Mouse (Mus musculus) CD4-positive, CD25-positive, alpha-beta regulatory T cell, adult 2 months (primary cell): ENCODE results near the gene Olfr692.
"Not testable (repeated sequence)": the region's sequence is repeated elsewhere in the genome, so short reads cannot be mapped to it uniquely, and the experiment has no call there.

Experiments used
- DNase-seq: peaks from one replicate; pipeline ENCODE4 v3.0.0-alpha.2; 2012; ENCODE audit warnings: low read depth, low spot score

Olfr692 gene

DNA sequence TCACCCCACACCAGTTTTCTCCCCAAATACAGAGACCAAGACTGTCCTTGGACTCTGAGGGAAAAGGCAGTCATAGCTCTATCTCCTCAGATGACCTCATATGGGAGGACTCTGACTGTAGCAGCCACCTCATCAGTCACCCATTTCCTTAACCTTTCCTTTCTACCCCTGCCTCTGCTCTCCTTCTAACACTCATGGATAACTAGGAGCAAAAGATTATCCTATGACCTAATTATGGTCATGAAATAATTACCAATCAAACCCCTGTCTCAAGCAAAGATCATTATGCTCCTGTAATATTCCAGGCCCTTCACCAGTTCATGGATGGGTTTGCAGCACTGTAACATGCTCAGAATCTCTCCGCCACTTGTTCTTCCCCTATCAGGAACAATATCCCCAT is at the start of gene Olfr692:
Gene Olfr692, plus strand, starts transcription at position 301 of the 400 bp plus-strand sequence.
- no peak for DNase-seq

DNA sequence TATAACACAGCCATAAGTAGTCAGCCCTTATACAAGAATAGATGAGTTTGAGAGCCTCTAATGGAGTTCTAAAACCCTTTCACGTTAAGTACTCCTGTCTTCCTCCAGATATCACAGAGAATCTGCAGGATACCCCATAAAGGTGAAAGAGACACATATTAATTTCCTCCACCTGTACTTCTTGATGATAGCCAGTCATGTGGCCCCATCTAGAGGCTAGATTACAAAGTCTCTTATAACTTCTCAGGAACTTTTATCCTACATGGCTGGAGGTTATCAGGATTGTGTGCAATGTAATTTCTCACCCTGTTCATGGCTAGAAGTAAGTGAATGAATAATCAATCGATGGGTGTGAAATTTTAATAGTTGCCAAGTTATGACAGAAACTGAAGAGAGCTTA is 42.7 kb upstream of the Olfr692 start:
- DNase-seq = no peak

DNA sequence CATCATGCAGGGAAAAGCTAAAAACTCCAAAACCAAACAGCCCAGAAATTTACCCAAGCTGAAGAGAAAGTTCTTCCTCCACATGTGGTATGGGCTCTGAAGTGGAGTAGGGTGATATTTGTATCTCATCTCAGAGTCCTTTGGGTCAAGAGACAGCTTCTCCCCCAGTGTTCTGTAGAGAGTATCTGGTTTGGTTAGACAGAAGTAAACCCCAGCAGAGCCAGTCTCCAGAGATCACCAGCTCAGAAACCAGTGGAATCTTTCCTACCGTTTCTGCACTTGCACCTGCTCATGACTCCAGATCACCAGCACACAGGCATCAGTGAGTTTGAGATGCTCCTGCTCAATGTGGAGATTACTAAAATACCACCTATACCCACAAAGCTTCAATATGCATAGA is 34.0 kb upstream of the Olfr692 start, which contains the start of gene Olfr690:
Gene Olfr690, minus strand, starts transcription at position 101 of the 400 bp plus-strand sequence.
- no peak for DNase-seq

DNA sequence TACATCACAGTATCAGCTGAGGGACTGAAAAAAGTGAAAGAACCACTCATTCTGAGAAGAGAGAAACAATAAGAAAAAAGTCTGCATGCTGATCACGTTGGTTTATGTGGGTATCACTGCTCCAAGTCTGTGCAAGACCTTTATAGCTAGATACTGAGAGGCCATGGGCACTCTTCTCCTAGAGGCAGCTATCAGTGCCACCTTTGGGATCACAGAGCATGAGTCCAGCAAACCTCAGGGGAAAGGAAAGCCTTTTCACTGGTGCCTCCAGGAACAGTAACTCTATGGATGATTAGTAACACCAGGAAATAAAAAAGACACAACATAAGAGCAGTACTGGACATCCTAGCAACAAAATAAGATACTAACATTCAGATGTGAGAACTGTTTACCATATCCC is 25.9 kb upstream of the Olfr692 start, which contains the start of gene Olfr691:
Gene Olfr691, minus strand, starts transcription at position 101 of the 400 bp plus-strand sequence.
- no peak for DNase-seq

- DNase-seq = no peak
Observed at GRCm38 (mm10) chr7:105342752-105343151, 25.3 kb upstream of the Olfr692 start.

DNA sequence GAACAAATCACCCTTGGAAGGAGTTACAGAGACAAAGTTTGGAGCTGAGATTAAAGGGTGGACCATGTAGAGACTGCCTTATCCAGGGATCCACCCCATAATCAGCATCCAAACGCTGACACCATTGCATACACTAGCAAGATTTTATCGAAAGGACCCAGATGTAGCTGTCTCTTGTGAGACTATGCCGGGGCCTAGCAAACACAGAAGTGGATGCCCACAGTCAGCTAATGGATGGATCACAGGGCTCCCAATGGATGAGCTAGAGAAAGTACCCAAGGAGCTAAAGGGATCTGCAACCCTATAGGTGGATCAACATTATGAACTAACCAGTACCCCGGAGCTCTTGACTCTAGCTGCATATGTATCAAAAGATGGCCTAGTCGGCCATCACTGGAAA is 12.0 kb upstream of the Olfr692 start:
- DNase-seq = not testable (repeated sequence)

DNA sequence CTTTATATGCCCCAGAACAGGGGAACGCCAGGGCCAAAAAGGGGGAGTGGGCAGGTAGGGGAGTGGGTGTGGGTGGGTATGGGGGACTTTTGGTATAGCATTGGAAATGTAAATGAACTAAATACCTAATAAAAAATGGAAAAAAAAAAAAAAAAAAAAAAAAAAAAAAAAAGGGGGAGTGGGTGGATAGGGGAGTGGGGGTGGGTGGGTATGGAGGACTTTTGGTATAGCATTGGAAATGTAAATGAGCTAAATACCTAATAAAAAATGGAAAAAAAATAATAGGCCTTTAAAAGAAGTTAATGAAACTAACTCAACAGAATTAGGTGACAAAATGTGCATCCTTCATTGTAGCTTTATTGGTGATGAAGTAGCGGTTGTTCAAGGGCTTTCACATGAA is 11.5 kb upstream of the Olfr692 start:
- not testable (repeated sequence) for DNase-seq

DNA sequence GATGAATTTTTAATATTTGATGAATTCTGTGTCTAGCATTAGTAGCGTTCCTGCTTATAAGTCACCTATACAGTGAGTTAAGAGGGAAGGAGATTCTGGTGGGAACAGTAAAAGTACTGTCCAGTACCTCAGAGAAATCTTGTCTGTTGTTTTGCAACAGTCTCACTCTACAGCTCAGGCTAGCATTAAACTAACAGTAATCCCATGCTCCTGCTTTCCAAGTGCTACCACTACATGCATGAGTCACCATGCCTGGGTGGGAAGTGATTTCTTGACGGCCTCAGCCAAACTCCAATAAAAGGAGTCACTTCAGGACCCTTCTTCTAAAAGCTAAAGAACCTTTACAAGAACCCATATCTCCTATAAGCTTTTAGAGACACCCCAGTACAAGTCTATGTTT is 6.3 kb upstream of the Olfr692 start:
- DNase-seq = no peak

DNA sequence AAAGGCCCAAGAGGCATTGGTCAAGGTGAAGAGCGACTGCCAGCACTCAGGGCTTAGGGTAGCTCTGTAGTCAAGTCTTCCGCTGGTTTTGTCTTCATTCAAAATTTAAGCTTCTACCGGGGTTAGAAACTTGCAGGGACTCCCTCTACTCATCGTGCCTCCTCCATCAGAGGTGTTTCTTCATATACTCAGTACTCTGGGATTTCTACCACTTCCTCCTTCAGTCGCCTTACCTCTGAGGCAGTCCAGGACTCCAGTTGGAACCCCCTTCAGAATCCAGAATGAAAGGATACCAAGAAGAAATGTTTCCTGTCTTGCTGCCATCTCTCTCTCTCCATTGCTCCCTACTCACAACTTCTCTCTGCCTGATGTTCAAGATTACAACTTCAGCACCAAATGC is 762 bp upstream of the Olfr692 start:
- no peak for DNase-seq

- no peak for DNase-seq
Observed at GRCm38 (mm10) chr7:105368521-105368920, 491 bp downstream of the Olfr692 start.

DNA sequence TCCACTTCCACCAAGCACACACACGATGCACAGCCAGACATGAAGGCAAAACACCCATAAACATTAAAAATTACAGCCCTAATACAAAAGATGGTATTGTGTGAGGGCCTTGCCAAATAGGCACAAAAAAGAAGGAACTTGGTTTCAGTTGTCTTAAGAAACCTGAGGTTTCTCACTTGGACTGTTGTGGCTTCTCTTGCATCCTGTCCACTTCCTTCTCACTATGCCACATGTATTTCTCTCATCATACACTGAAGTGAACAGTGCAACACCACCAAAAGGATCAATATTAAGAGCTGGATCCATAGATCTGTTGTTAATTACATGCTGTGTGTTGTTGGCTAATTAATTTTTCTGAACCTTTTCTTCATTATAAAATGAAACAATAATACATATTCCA is 4.9 kb downstream of the Olfr692 start:
- no peak for DNase-seq

- DNase-seq = no peak
Observed at GRCm38 (mm10) chr7:105373509-105373908, 5.5 kb downstream of the Olfr692 start.

DNA sequence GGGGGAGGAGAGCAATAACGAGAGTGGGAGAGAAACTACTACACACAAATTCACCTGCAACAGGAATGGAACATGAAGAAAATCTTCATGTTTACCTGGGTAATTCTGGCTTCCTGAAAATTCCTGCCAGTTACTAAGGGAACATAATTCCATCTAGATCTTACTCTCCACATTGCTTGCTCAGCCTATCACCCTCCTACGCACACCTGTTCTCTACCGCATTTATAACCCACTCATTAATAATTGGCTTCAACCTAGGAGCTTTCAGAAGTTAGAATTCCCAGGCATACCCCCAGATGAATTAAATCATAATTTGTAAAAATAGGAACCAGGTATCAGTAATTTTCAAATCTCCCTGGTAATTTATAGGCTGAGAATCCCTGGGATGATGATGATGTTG is 5.9 kb downstream of the Olfr692 start:
- DNase-seq = no peak

- DNase-seq = no peak
Observed at GRCm38 (mm10) chr7:105374866-105375265, 6.8 kb downstream of the Olfr692 start, which contains the start of gene Gm5901. TSS of gene Gm5901 (plus strand) at chr7:105375038.

GRCm38 (mm10) chr7:105380329-105380728 is 12.3 kb downstream of the Olfr692 start:
- DNase-seq = no peak

- DNase-seq = no peak
Observed at GRCm38 (mm10) chr7:105387696-105388095, 19.7 kb downstream of the Olfr692 start.

DNA sequence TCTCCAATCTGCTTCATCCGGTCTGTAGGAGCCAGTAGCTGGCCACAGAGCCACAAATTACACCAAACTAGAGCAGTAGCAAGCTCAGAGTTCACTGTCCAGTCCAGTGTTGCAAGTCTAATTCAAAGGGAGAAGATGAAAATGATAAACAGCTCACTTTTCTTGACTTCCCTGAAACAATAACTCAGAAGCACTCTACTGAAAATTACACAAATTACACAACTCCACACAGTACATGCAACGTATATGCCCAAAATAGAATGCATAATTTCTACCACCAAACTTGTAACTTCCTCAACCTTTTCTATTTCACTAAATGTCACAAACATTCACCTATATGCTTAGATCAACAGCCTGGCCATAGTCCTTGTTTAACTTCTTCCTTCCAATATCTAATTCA is 22.2 kb downstream of the Olfr692 start:
- no peak for DNase-seq

DNA sequence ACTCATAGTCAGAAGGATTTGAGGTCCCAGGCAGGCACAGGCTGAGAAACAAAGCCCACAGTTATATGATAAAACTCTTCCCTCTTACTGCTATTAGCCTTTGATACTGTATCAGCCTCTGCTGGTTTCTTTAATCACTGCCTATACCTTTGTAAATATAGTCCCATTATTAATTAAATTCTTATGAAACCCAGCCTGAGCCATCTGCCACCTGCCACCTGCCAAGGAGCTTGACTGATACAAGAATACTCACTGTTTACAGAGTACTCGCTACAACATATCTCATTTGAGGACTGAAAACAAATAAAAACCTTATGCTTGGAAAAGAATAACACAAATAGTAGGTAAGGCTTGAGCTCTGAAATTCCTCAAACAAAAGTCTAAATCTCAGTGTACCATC is 26.6 kb downstream of the Olfr692 start:
- DNase-seq = no peak

GRCm38 (mm10) chr7:105395131-105395820 is 27.2 kb downstream of the Olfr692 start:
- peak; percentile 20 for DNase-seq

GRCm38 (mm10) chr7:105396126-105396525 is 28.1 kb downstream of the Olfr692 start:
- DNase-seq = no peak

DNA sequence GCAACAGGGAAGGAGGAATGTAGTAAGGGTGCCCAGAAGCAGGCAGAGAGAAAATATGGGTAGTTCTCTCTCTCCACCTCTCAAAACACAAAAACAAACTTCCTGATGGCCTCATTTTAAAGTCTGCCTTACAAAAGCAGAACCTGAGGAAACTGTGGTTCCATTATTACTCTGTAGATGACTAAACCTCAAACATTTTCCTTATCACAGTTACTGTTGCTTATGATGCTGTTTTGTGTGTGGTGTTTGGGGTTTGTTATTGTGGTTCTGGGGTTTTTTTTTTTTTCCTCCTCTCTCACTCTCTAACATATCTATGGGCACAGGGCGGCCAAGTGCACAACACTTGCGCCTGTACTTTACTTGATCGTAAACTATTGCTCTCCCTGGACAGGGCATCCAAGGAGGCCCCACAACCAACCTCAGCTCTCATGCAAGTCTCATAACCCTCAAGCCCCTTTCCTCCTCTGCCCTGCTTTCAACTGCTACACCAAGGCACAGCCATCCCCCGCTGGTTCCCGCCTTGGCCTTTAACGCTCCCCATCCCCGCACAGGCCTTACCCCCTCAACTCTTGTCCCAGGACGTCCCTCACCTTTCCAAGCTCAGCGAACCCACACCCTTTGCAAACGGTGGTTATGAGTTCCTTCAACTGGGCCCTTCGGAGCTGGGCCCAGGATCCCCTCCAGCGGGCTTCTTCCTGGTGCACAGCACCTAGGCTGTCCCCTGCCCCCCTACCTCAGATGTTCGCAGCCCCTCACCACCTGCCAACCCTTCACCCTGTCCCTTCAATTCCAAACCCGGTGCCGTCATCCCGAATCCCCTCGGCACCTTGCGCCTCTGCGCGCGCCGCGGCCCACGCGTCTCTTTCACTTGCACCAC is 31.3 kb downstream of the Olfr692 start:
- DNase-seq = peak; percentile 42

DNA sequence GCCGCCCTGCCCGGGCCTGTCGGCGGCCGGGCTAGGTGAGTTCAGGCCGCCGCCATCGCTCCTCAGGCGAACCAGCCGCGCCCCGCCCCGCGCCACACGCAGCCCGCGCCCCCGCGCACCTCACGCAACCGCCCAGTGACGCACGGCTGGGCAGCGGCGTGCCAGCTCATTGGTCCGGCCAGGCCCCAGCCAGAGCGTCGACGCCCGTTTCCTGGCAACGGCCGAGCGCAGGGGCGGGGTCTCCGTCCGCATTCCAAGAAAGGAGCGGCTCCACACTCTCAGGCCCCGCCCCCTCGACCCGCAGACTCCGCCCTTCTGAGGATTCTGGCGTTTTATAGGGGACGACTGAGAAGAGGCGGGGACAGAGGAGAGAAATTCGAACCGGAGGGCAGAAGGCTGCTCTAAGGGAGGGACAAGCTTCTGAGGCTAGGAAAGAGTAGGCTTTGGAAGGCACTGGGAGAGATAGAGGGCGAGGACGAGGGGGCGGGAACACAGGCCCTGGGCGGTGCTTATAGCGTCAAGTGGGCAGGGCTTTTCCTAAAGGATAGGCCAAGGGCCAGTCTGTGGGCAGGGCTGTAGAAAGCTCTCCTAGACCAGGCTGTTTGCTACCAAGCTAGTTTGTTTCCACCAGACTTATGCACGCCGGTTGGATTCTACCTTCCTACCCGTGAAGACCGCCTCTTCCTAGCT is 32.0 kb downstream of the Olfr692 start, which contains the start of gene Fam160a2:
Gene Fam160a2, minus strand, starts transcription at position 120 of the 690 bp plus-strand sequence.
- peak; percentile 99 for DNase-seq
